Mouse (Mus musculus): ENCODE measurements at regions not wholly inside any gene's neighbourhood (a gene's known extent, or its start where the extent isn't known, plus 50 kb on each side); places are given as distances from the start of the nearest gene placed in this dataset.

- no peak for TF ChIP-seq CTCF (IDR thresholded peaks at IDR 0.05; ENCODE audit: low read depth)
- no peak for TF ChIP-seq EP300 (IDR thresholded peaks at IDR 0.05; ENCODE audit: low read depth)
Observed at GRCm38 (mm10) chr2:166406826-166407225, 251.4 kb upstream of the Sulf2 start.

Data from liver, postnatal 0 days (tissue).